Comparison of ENCODE assay signal across 8 mouse cellular contexts in the genomic region with DNA sequence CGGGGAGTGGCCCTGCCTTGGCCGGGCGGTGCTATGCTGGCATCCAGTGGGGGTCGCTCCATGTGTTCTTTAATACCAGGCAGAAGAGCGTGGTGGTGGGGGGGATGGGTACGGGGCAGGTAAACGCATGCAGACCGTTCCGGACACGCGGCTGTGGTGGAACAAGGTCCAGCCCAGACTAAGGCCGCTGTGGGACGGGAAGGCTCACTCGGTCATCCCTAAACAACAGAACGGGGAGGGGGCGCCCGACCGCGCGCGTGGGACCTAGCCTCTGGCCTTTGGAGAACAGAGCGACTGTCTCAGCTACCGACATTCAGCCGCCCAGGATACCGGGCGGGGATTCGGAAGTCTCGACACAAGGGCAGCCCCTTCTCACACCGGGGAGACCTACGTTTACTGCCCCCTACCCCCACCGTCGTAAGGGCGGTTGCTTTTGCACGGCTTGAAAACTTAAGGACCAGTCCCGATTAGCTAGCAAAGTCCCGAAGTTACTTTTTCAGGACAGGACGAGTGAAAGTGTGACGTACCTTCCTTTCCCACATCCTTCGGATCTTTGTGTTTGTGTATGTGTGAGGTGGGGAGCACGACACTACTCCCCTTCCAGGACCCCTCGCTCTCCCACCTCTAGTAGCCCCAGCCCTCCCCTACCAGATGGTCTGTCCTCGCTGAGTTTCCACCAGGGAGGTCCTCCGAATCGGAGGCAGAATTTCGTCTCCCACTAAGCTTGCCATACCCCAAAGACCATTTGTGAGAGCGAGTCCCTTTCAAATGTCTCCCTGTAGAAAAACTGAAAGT. TPM values are rescaled to one million over a fixed set of nuclear protein-coding genes. Genes with fewer than 3 reads are reported as not detected.
DNase-seq lines count a peak whose midpoint lies in the region; ATAC-seq and TF ChIP-seq lines count a peak whose summit lies in the region.

No protein-coding gene starts in this region.

- H3K4me2 ChIP-seq in forebrain, embryonic 14.5 days (ENCODE audit: low read length) = peak overlapping the region; percentile 96
- peak overlapping the region; percentile 92 for H3K4me2 ChIP-seq in midbrain, embryonic 12.5 days (replicated peaks)

- H3K9ac ChIP-seq in forebrain, embryonic 14.5 days (ENCODE audit: low read length) = peak overlapping the region; percentile 69
- peak overlapping the region; percentile 64 for H3K9ac ChIP-seq in midbrain, embryonic 12.5 days (replicated peaks)

- no peaks in the 10 kb centered on the region for H3K27me3 ChIP-seq in forebrain, embryonic 14.5 days (replicated peaks; ENCODE audit: control insufficient read depth, insufficient read depth, low read length)
- peaks cover 26% of the 10 kb centered on the region for H3K27me3 ChIP-seq in hindbrain, embryonic 10.5 days (ENCODE audit: insufficient read depth, poor library complexity, severe bottlenecking)
- peaks cover 27% of the 10 kb centered on the region for H3K27me3 ChIP-seq in midbrain, embryonic 12.5 days
- H3K27me3 ChIP-seq in testis, adult 2 months (ENCODE audit: control insufficient read depth, insufficient read depth, low read length) = no peaks in the 10 kb centered on the region

- DNase-seq in left cerebral cortex, adult 18-20 months (ENCODE audit: low spot score in 2 of 2) = peak; percentile 2 to 6
- no peak for DNase-seq in left cerebral cortex, adult 11 months (ENCODE audit: low spot score)
- DNase-seq in forebrain, embryonic 14.5 days (ENCODE audit: low spot score) = peak; percentile 62
- DNase-seq in hindbrain, embryonic 10.5 days (ENCODE audit: low spot score) = peak; percentile 74
- peak; percentile 61 for DNase-seq in left cerebral cortex, postnatal 4 days

- no peaks in the 10 kb centered on the region for H3K36me3 ChIP-seq in forebrain, embryonic 14.5 days (ENCODE audit: control insufficient read depth, insufficient read depth, low read length)
- no peaks in the 10 kb centered on the region for H3K36me3 ChIP-seq in hindbrain, embryonic 10.5 days
- no peaks in the 10 kb centered on the region for H3K36me3 ChIP-seq in midbrain, embryonic 12.5 days
- no peaks in the 10 kb centered on the region for H3K36me3 ChIP-seq in testis, adult 2 months (ENCODE audit: control insufficient read depth, insufficient read depth, low read length)

- no peaks in the 10 kb centered on the region for H3K9me3 ChIP-seq in forebrain, embryonic 14.5 days (replicated peaks; ENCODE audit: control insufficient read depth, low read length)
- H3K9me3 ChIP-seq in hindbrain, embryonic 10.5 days = no peaks in the 10 kb centered on the region
- no peaks in the 10 kb centered on the region for H3K9me3 ChIP-seq in midbrain, embryonic 12.5 days

- no peak for TF ChIP-seq CTCF in bone marrow macrophage, adult 2 months (IDR thresholded peaks at IDR 0.05; ENCODE audit: low read depth, low read length)
- no peak for TF ChIP-seq CTCF in testis, adult 2 months (IDR thresholded peaks at IDR 0.05; ENCODE audit: control insufficient read depth, insufficient read depth, insufficient replicate concordance, low read depth, low read length)

- peaks cover 5% of the 10 kb centered on the region for H3K4me1 ChIP-seq in bone marrow macrophage, adult 2 months (ENCODE audit: control insufficient read depth, insufficient read depth, low read length)
- peaks cover 5% of the 10 kb centered on the region; the same call in 1 of the 2 replicates for H3K4me1 ChIP-seq in forebrain, embryonic 14.5 days (ENCODE audit: control insufficient read depth, insufficient read depth, low read length)
- H3K4me1 ChIP-seq in hindbrain, embryonic 10.5 days (replicated peaks) = peaks cover 30% of the 10 kb centered on the region
- peaks cover 28% of the 10 kb centered on the region for H3K4me1 ChIP-seq in midbrain, embryonic 12.5 days
- peaks cover 10% of the 10 kb centered on the region for H3K4me1 ChIP-seq in testis, adult 2 months (ENCODE audit: control insufficient read depth, insufficient read depth, low read length)

- H3K4me3 ChIP-seq in bone marrow macrophage, adult 2 months (ENCODE audit: insufficient read depth, low read length) = peak overlapping the region; percentile 91
- peak overlapping the region; percentile 56 for H3K4me3 ChIP-seq in forebrain, embryonic 14.5 days (ENCODE audit: low read depth, low read length)
- H3K4me3 ChIP-seq in hindbrain, embryonic 10.5 days = peak overlapping the region; percentile 74
- H3K4me3 ChIP-seq in midbrain, embryonic 12.5 days = peak overlapping the region; percentile 57
- H3K4me3 ChIP-seq in testis, adult 2 months (ENCODE audit: control insufficient read depth, low read depth, low read length) = peak overlapping the region; percentile 89

- WGBS in forebrain, embryonic 14.5 days = 0% methylated on average over 46 of the region's 46 CpGs
- under 1% methylated on average over 46 of the region's 46 CpGs for WGBS in hindbrain, embryonic 10.5 days
- under 1% methylated on average over 45 of the region's 46 CpGs for WGBS in midbrain, embryonic 12.5 days

- TF ChIP-seq POLR2A in bone marrow macrophage, adult 2 months (IDR thresholded peaks at IDR 0.05; ENCODE audit: borderline replicate concordance, low read depth, low read length) = no peak
- TF ChIP-seq POLR2A in testis, adult 2 months (IDR thresholded peaks at IDR 0.05; ENCODE audit: control insufficient read depth, low read depth, low read length) = no peak

- H3K27ac ChIP-seq in bone marrow macrophage, adult 2 months (ENCODE audit: insufficient read depth, low read depth, low read length) = peak overlapping the region; percentile 86
- peak overlapping the region; percentile 75 for H3K27ac ChIP-seq in forebrain, embryonic 14.5 days (ENCODE audit: low read depth, low read length)
- H3K27ac ChIP-seq in hindbrain, embryonic 10.5 days = peak overlapping the region; percentile 91
- peak overlapping the region; percentile 42; the same call in 1 of the 2 replicates for H3K27ac ChIP-seq in midbrain, embryonic 12.5 days (replicated peaks)
- no peak overlapping the region for H3K27ac ChIP-seq in testis, adult 2 months (ENCODE audit: control insufficient read depth, insufficient read depth, low read depth, low read length)

- peak; percentile 58 for ATAC-seq in forebrain, embryonic 14.5 days
- peak; percentile 59 for ATAC-seq in midbrain, embryonic 12.5 days (ENCODE audit: low FRiP score, low read depth)

- intact Hi-C loops in left cerebral cortex, postnatal 4 days (cut with DNase I) = loop anchor here (2.0 to 5.0 kb wide), 2 partner anchors 168 to 191 kb away; no protein-coding TSS in a partner anchor

RNA-seq across cellular contexts. Expression of a gene that starts 1.7 kb away (rescaled TPM):
- total RNA-seq in left cerebral cortex, adult 18-20 months (2021) = 1 to 10 TPM; 2.2 to 3.8 TPM
- 24.1 and 25.7 TPM in 2 replicates for polyA plus RNA-seq in bone marrow macrophage, adult 2 months (2012; ENCODE audit: insufficient read depth, insufficient read length, missing spikeins)
- polyA plus RNA-seq in forebrain, embryonic 14.5 days (2014; fragmentation: Nextera tagmentation; extraction: Ambion mirVana) = 17.2 and 23.5 TPM in 2 replicates
- 18.3 and 20.0 TPM in 2 replicates for polyA plus RNA-seq in hindbrain, embryonic 10.5 days (2016; fragmentation: Nextera tagmentation; extraction: Ambion mirVana)
- 10 to 100 TPM; 15.6 to 16.4 TPM for total RNA-seq in left cerebral cortex, postnatal 4 days (2021)
- 16.5 and 18.0 TPM in 2 replicates for polyA plus RNA-seq in midbrain, embryonic 12.5 days (2016; fragmentation: Nextera tagmentation; extraction: Ambion mirVana)
- polyA plus RNA-seq in testis, adult 2 months (2012; rRNA removed) = 5.1 and 5.6 TPM in 2 replicates
